Mouse (Mus musculus): ENCODE measurements around the gene Ubl3.

The Ubl3 gene

DNA sequence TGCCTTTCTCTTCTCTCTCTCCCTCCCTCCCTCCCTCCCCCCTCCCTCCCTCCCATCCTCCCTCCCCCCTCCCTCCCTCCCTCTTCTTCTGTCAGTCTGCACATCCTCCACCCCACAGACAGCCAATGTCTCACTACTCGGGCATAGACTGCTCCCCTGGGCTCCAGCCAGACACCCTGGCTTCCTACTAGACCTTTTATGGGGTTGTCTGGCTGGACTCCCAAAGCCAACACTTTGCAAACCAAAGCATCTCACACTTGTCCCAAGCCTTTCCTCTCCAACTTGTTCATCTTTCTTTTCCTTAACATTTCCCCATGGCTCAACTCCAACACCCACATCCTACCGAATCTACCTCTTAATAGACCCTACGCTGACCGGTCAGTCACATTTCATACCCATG, 10.7 kb upstream of the Ubl3 start:
- no peak for DNase-seq (ENCODE audit: low spot score in 2 of 2)

GRCm38 (mm10) chr5:148562235-148562634, 9.6 kb upstream of the Ubl3 start:
- no peak for DNase-seq (ENCODE audit: low spot score in 2 of 2)

GRCm38 (mm10) chr5:148559261-148559958, 6.8 kb upstream of the Ubl3 start:
- no peak for DNase-seq (ENCODE audit: low spot score in 2 of 2)

- DNase-seq (ENCODE audit: low spot score in 2 of 2), result no peak
These were observed 5.9 kb upstream of the Ubl3 start for GRCm38 (mm10) chr5:148558472-148558871.

DNA sequence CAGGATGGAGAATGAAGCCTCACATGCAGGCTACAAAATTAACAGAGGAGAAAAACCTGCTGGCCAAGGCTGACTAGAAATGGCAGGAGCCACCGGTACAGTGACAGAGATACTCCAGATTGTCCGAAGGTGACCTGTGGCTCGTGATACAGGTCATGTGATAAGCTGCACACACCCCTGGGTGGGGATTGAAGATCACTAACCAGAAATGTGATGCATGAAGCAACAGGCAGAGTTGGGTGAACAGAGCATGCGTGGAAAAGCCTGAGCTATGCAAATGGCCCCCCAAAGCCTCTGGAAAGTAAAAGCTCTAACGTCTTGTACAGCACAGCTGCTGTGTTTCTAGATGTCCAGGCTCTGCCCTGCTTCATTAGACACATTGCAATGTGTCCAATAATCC, 3.9 kb upstream of the Ubl3 start:
- DNase-seq (ENCODE audit: low spot score in 2 of 2), result no peak

DNA sequence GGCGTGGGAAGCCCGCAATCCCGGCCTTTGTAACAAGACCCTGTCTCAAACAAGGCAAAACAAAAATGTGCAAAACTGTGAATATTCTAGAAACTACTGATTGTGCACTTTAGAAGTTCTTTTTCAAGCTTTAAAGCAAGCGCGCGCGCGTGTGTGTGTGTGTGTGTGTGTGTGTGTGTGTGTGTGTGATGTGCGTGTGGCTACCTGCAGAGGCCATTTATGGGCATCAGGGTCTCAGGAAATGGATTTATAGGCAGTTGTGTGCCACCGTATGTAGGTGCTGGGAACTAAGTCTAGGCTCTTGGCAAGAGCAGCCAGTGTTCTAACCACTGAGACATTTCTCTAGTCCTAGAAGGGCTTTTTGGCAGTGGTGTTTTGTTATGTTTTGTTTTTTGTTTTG, 2.6 kb upstream of the Ubl3 start:
- no peak for DNase-seq (ENCODE audit: low spot score in 2 of 2)

DNA sequence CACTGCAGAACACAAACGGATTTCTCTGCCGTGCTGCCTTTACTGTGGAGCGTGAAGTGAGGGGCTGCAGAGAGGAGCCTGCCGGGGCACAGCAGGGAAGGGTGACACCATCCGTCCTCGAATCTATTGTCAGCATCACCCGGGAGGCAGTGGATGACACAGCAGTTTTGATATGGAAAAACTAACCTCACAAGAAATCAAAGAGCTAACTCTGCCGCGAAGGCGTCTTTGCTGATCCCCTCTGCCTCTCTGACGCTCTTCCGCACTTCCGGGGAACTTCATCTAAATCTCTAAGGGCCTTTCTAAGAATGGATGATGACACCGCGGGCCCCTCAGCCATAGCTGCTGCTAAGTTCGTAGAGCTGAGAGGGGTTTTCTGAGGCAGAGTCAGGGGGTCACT, 2.1 kb upstream of the Ubl3 start:
- no peak for DNase-seq (ENCODE audit: low spot score in 2 of 2)

- no peak for DNase-seq (ENCODE audit: low spot score in 2 of 2)
These were observed 1.7 kb upstream of the Ubl3 start for GRCm38 (mm10) chr5:148554242-148554641.

DNA sequence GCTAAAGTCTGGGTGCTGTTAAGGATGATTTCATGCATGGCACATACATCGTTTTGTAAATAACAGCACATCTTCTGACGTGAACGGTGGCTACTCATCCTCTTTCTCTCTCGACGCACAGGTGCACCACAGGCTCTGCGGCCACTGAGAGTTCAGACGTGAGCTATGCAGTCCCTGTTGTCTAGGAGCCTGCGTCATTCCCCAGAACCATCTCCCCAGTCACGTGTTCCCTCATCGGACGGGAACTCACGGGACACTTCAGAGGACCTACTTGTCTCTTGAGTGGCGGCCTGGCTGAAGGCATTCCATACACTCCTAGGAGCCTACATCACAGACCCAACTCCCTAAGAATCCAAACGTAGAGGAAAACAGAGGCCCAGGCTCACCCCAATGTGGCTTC, 1.1 kb upstream of the Ubl3 start:
- no peak for DNase-seq (ENCODE audit: low spot score in 2 of 2)

- no peak for DNase-seq (ENCODE audit: low spot score in 2 of 2)
These were observed 839 bp downstream of the Ubl3 start for GRCm38 (mm10) chr5:148551764-148552136.

- DNase-seq (ENCODE audit: low spot score in 2 of 2), result peak in 1 of 2 experiments; percentile 41
These were observed 1.5 kb downstream of the Ubl3 start for GRCm38 (mm10) chr5:148550821-148551763.

GRCm38 (mm10) chr5:148550393-148550792, 2.2 kb downstream of the Ubl3 start:
- peak; percentile 47 to 51 for DNase-seq (ENCODE audit: low spot score in 2 of 2)

DNA sequence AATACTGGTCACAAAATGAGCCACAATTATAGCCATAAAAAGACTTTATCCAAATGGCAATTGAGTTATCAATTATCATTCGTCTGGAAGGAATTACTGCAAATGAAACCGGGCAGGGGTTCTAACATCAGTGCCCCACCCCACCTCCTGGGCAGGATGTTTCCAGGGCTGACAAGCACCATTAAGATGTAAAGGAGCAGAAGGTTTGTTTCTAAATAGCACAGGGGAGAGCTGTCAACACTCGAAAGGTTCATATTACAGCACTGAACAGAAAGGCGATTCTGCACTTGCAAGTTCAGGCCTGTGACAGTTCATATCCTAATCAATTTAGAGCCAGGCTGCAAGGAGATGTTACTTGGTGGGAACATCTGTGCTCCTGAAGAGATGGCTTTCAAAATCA, 3.3 kb downstream of the Ubl3 start:
- DNase-seq (ENCODE audit: low spot score in 2 of 2), result no peak

- DNase-seq (ENCODE audit: low spot score in 2 of 2), result no peak
These were observed 4.0 kb downstream of the Ubl3 start for GRCm38 (mm10) chr5:148548568-148548967.

- DNase-seq (ENCODE audit: low spot score in 2 of 2), result no peak
These were observed 4.6 kb downstream of the Ubl3 start for GRCm38 (mm10) chr5:148547870-148548456.

DNA sequence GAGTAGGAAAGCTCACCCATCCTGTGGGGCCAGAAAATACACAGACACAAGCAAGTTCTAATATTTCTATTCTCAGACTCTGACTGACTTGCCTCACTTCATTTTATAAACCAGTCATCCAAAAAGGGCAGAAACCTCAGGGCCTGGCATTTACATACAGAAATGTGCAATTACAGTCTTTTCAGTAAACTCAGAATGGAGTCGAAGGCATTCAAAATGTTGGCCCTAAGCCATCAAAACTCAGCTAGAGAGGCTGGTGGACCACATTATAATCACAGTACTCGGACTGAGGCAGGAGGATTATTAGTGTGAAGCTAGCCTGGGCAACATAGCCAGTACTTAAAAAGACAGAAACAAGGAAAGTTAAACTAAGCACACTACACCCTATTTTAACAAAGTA, 5.6 kb downstream of the Ubl3 start:
- no peak for DNase-seq (ENCODE audit: low spot score in 2 of 2)

GRCm38 (mm10) chr5:148544733-148545132, 7.9 kb downstream of the Ubl3 start:
- no peak for DNase-seq (ENCODE audit: low spot score in 2 of 2)

DNA sequence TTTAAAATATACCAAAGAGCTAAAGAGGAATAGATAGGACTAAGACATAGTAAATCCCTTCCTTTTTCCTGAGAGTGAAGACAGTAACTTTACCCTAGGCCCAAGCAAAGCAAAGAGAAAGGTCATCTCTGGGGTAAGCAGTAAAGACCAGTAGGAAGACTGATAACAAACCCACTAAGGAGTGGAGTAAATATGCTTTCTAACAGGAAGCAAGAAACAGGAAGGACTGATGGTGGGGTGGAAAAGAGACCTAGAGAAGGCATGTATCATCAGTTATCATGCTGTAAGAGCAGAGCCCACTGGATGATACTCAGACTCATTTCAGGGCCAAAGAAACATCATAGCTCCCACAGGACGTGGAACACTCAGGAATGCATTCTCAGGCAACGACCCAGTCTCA, 10.4 kb downstream of the Ubl3 start:
- no peak for DNase-seq (ENCODE audit: low spot score in 2 of 2)

- no peak for DNase-seq (ENCODE audit: low spot score in 2 of 2)
These were observed 16.7 kb downstream of the Ubl3 start for GRCm38 (mm10) chr5:148535669-148536430.

DNA sequence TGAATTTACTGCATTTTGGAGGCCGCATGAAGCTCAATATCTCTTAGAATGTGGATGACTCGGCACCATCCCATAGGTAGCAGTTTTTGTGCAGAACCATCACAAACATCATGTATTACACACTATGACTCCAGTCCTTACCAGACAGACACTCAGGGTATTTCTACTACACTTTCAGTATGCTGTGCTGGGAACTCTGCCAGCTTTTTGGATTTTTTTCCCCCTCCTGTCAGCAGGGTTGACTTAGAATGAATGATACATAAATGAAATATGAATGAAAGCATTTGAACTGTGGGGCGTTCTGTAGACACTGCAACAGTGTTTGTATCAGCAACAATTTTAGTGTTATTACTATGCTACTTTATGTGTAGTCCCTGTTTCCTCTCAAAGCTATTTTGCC, 17.9 kb downstream of the Ubl3 start:
- no peak for DNase-seq (ENCODE audit: low spot score in 2 of 2)

DNA sequence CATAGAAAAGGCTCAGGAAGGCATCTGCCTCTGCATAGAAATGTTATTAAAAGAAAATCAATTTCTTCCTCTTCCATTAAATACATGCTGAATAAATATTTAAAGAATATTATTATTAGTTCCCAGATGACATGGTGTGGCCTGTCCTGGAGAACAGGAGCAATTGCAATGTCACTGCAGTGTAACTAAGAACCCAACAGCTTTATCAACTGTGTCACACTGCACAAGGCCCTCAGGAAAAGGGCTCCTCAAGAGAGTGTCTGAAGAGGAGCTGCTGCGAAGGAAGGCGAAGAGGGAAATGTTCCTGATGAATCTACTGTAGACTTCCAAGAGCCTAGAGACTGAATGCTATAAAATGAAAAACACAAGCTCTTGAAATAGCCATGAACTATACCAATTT, 18.7 kb downstream of the Ubl3 start:
- no peak for DNase-seq (ENCODE audit: low spot score in 2 of 2)

GRCm38 (mm10) chr5:148532201-148532600, 20.4 kb downstream of the Ubl3 start:
- no peak for DNase-seq (ENCODE audit: low spot score in 2 of 2)

Data from frontal cortex, postnatal 36 days (tissue).